Mouse (Mus musculus) embryonic facial prominence, embryonic 11.5 days (tissue): ENCODE measurements around the gene Fam49a. TPM values are rescaled to one million over a fixed set of nuclear protein-coding genes. Genes with fewer than 3 reads are reported as not detected.

Experiments used
- ATAC-seq: fragments of 200-750 bp; cut with Nextera tagmentation; replicated peaks from 2 replicates; pipeline ENCODE4 v1.8.0; 2017; ENCODE audit warnings: low read depth; ENCODE audit not compliant: insufficient number of reproducible peaks, low FRiP score, low TSS enrichment
- DNase-seq: peaks from one replicate; pipeline ENCODE4 v3.0.0-alpha.2; 2015; ENCODE audit warnings: low spot score
- H3K27ac ChIP-seq: fragments of 300-500 bp; sonication (generic); replicated peaks from 2 replicates; pipeline ENCODE4 v1.5.1; 2014; ENCODE audit warnings: mild to moderate bottlenecking, low read depth, low read length, control low read depth
- H3K27me3 ChIP-seq: fragments of 300-500 bp; sonication (generic); 2 replicates; pipeline ENCODE4 v1.6.1; 2014; ENCODE audit warnings: mild to moderate bottlenecking, low read length, moderate library complexity, mixed read lengths; ENCODE audit not compliant: control insufficient read depth, insufficient read depth
- H3K36me3 ChIP-seq: fragments of 300-500 bp; sonication (generic); replicated peaks from 2 replicates; pipeline ENCODE4 v1.6.1; 2014; ENCODE audit warnings: low read depth, mild to moderate bottlenecking, low read length, moderate library complexity, mixed read lengths; ENCODE audit not compliant: control insufficient read depth, insufficient read depth
- H3K4me1 ChIP-seq: fragments of 300-500 bp; sonication (generic); 2 replicates; pipeline ENCODE4 v1.6.1; 2014; ENCODE audit warnings: low read length, mixed read lengths; ENCODE audit not compliant: control insufficient read depth, insufficient read depth
- H3K4me2 ChIP-seq: fragments of 300-500 bp; sonication (generic); 2 replicates; pipeline ENCODE4 v1.6.1; 2014; ENCODE audit warnings: low read depth, mild to moderate bottlenecking, control low read depth, low read length, moderate library complexity
- H3K4me3 ChIP-seq: fragments of 300-500 bp; sonication (generic); 2 replicates; pipeline ENCODE4 v1.5.1; 2014; ENCODE audit warnings: low read depth, low read length, control low read depth
- H3K9ac ChIP-seq: fragments of 300-500 bp; sonication (generic); replicated peaks from 2 replicates; pipeline ENCODE4 v1.6.1; 2014; ENCODE audit warnings: mild to moderate bottlenecking, control low read depth, low read length
- H3K9me3 ChIP-seq: fragments of 300-500 bp; sonication (generic); replicated peaks from 2 replicates; pipeline ENCODE4 v1.6.1; 2016; ENCODE audit warnings: mild to moderate bottlenecking, low read length, inconsistent platforms, mixed read lengths; ENCODE audit not compliant: control insufficient read depth
- WGBS: fragments of 180-500 bp; shearing (Covaris S2); extraction: QIAGEN DNeasy Blood & Tissue Kit; methylation state at CpG from one replicate; pipeline ENCODE4 v1.1.7; 2014; 5-methylcytosine and 5-hydroxymethylcytosine counted together
- polyA plus RNA-seq: library from polyadenylated mRNA; unstranded; fragments of >200 nt; fragmentation: Nextera tagmentation; extraction: Ambion mirVana; gene quantifications from 2 replicates; pipeline ENCODE4 v1.2.1, GENCODE M21; 2014

The Fam49a gene
- polyA plus RNA-seq, 1 experiment from 2014 or later: 11.2 TPM

GRCm38 (mm10) chr12:12335566-12335965 is 73.6 kb downstream of the Fam49a start:
- ATAC-seq: no peak

GRCm38 (mm10) chr12:12337378-12337777 is 75.4 kb downstream of the Fam49a start:
- WGBS: 94% methylated on average over 6 of the region's 6 CpGs
- no peak overlapping the region for H3K27ac ChIP-seq
- H3K4me3 ChIP-seq: no peak overlapping the region
- H3K9ac ChIP-seq: no peak overlapping the region
- no peaks in the 10 kb centered on the region for H3K4me1 ChIP-seq
- no peaks in the 10 kb centered on the region for H3K36me3 ChIP-seq
- H3K9me3 ChIP-seq: no peaks in the 10 kb centered on the region
- no peaks in the 10 kb centered on the region for H3K27me3 ChIP-seq
- DNase-seq (no peak), ATAC-seq (no peak)
- H3K4me2 ChIP-seq: no peak overlapping the region

More at GRCm38 (mm10) chr12:12335566-12335965, 73.6 kb downstream of the Fam49a start:
- no peak overlapping the region for H3K4me2 ChIP-seq
- 89% methylated on average over 7 of the region's 7 CpGs for whole genome bisulfite sequencing
- no peak overlapping the region for H3K9ac ChIP-seq
- H3K27me3 ChIP-seq: no peaks in the 10 kb centered on the region
- H3K27ac ChIP-seq: no peak overlapping the region
- no peak for DNase-seq
- H3K4me3 ChIP-seq: no peak overlapping the region
- H3K36me3 ChIP-seq: no peaks in the 10 kb centered on the region
- H3K9me3 ChIP-seq: no peaks in the 10 kb centered on the region
- H3K4me1 ChIP-seq: no peaks in the 10 kb centered on the region

GRCm38 (mm10) chr12:12343320-12343719 is 81.4 kb downstream of the Fam49a start:
- H3K4me2 ChIP-seq: no peak overlapping the region
- ATAC-seq: no peak

GRCm38 (mm10) chr12:12348625-12349024 is 86.7 kb downstream of the Fam49a start:
- Histone ChIP-seq H3K9me3 (no peaks in the 10 kb centered on the region), H3K36me3 (no peaks in the 10 kb centered on the region), H3K4me2 (no peak overlapping the region), H3K4me1 (no peaks in the 10 kb centered on the region), H3K9ac (no peak overlapping the region), H3K27ac (no peak overlapping the region), H3K4me3 (no peak overlapping the region), H3K27me3 (no peaks in the 10 kb centered on the region)
- no peak for DNase-seq
- ATAC-seq: no peak
- WGBS: 89% methylated on average over 2 of the region's 2 CpGs

More at GRCm38 (mm10) chr12:12343320-12343719, 81.4 kb downstream of the Fam49a start:
- 90% methylated on average over 2 of the region's 2 CpGs for WGBS
- Histone ChIP-seq H3K9ac (no peak overlapping the region), H3K36me3 (no peaks in the 10 kb centered on the region), H3K4me3 (no peak overlapping the region), H3K9me3 (no peaks in the 10 kb centered on the region), H3K27ac (no peak overlapping the region), H3K27me3 (no peaks in the 10 kb centered on the region), H3K4me1 (no peaks in the 10 kb centered on the region)
- DNase-seq: no peak

- no peak for ATAC-seq
Observed at GRCm38 (mm10) chr12:12349645-12350288, 87.8 kb downstream of the Fam49a start.

GRCm38 (mm10) chr12:12351816-12352552 is 90.0 kb downstream of the Fam49a start:
- Histone ChIP-seq H3K4me2 (no peak overlapping the region), H3K36me3 (no peaks in the 10 kb centered on the region), H3K9ac (no peak overlapping the region), H3K27me3 (no peaks in the 10 kb centered on the region), H3K27ac (no peak overlapping the region), H3K4me1 (no peaks in the 10 kb centered on the region), H3K9me3 (no peaks in the 10 kb centered on the region), H3K4me3 (no peak overlapping the region)
- DNase-seq: no peak
- no peak for ATAC-seq
- 69% methylated on average over 11 of the region's 11 CpGs for WGBS

More at GRCm38 (mm10) chr12:12349645-12350288, 87.8 kb downstream of the Fam49a start:
- no peaks in the 10 kb centered on the region for H3K27me3 ChIP-seq
- DNase-seq: no peak
- no peak overlapping the region for H3K27ac ChIP-seq
- H3K9me3 ChIP-seq: no peaks in the 10 kb centered on the region
- H3K4me1 ChIP-seq: no peaks in the 10 kb centered on the region
- H3K36me3 ChIP-seq: no peaks in the 10 kb centered on the region
- H3K4me3 ChIP-seq: no peak overlapping the region
- WGBS: 61% methylated on average over 6 of the region's 6 CpGs
- H3K4me2 ChIP-seq: no peak overlapping the region
- H3K9ac ChIP-seq: no peak overlapping the region

GRCm38 (mm10) chr12:12354115-12354653 is 92.2 kb downstream of the Fam49a start:
- Histone ChIP-seq H3K36me3 (no peaks in the 10 kb centered on the region), H3K27me3 (no peaks in the 10 kb centered on the region), H3K4me3 (no peak overlapping the region), H3K9me3 (no peaks in the 10 kb centered on the region), H3K4me1 (no peaks in the 10 kb centered on the region), H3K9ac (no peak overlapping the region), H3K4me2 (no peak overlapping the region), H3K27ac (no peak overlapping the region)
- ATAC-seq (no peak), DNase-seq (no peak)
- 66% methylated on average over 10 of the region's 10 CpGs for WGBS

GRCm38 (mm10) chr12:12356048-12356447 is 94.1 kb downstream of the Fam49a start:
- DNase-seq: no peak
- 87% methylated on average over 9 of the region's 9 CpGs for WGBS
- H3K4me3 ChIP-seq: no peak overlapping the region
- H3K27me3 ChIP-seq: no peaks in the 10 kb centered on the region
- no peak overlapping the region for H3K9ac ChIP-seq
- H3K4me1 ChIP-seq: no peaks in the 10 kb centered on the region
- no peak overlapping the region for H3K27ac ChIP-seq
- no peaks in the 10 kb centered on the region for H3K36me3 ChIP-seq
- ATAC-seq: no peak
- no peaks in the 10 kb centered on the region for H3K9me3 ChIP-seq
- no peak overlapping the region for H3K4me2 ChIP-seq
